Mouse (Mus musculus) liver, adult (tissue): ENCODE data around the gene 1700021F07Rik.

Experiments used
- GATA4 ChIP-seq: IDR thresholded peaks from 2 replicates; pipeline ENCODE4 v1.6.1; 2014; ENCODE audit warnings: mild to moderate bottlenecking, low read length; ENCODE audit not compliant: insufficient replicate concordance

The 1700021F07Rik gene

DNA sequence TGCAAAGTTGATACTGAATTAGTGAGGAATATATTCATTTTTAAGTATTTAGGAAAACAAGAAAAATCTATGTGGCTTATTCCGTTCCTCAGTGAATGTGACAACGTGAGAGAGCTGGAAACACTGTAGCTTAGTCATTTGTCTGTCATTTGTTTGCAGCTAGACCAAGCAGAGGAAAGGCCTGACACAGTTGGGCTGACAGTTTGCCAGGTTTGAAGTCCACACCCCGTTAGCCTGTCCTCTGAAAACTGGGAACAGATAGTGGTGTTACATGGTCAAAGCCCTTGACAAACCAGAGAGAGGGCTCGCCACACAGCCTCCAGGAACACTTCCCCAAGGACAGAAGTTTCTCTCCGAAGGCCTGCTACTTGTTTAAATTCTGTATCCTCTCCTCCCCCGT lies 28.3 kb downstream of the 1700021F07Rik start:
- no peak for TF ChIP-seq GATA4

- no peak for TF ChIP-seq GATA4
Observed at GRCm38 (mm10) chr2:173553863-173554262, 31.5 kb downstream of the 1700021F07Rik start.

DNA sequence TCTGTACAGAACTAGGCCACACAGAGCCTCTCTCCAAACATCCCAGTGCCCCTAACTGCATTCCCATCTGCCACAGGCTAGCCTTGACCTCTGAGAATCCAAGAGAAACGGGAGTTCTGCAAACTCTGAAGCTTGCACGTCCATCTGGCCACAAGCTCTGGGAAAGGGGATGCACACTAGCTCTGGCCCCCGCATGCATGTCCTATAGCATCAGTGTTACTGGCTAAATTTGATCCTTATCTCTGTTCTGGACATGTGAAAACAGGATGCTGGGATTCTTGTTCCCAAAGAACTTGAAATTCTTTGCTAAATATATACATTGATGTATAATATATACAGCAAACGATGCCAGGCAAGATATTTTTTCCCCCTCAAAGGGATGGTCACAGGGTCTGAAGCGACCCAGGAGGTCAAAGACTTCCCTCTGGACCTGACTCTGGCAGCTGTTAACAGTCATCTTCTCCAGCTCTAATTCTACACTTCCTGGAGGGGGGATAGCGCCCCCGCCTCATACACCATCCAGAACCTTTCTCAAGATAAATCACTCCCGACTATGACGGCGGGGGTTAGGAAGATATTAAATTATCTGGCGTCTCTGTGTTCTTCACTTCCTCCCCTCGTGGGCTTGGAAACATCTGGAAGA lies 36.5 kb downstream of the 1700021F07Rik start:
- no peak for TF ChIP-seq GATA4

GRCm38 (mm10) chr2:173561851-173562442 lies 39.6 kb downstream of the 1700021F07Rik start:
- TF ChIP-seq GATA4 = no peak

GRCm38 (mm10) chr2:173563336-173563735 lies 41.0 kb downstream of the 1700021F07Rik start:
- TF ChIP-seq GATA4 = no peak

DNA sequence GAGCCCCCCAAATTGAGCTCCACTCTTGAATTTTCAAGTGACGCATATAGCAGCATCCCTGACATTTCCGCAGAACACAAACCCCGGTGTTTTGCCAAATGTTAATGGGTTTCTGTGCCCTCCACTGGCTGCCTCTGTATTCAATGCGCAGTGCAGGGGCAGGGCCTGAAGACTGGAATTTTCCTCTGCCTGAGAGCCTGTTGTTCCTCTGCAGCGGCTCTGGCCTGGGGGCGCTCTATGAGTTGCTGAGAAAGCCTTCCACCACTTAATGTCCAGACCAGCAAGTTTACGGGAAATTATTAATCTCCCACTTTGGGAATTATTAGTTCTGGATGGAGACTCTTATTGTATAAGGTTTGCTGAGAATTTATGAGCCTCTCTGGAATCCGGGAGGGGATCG lies 41.8 kb downstream of the 1700021F07Rik start:
- TF ChIP-seq GATA4 = no peak
